Mouse (Mus musculus) urinary bladder, postnatal 4 days (tissue): ENCODE data around the gene Scnn1b.
A peak's percentile ranks its signal among the peaks of the same experiment; 100 is the strongest.

ENCODE experiments used
- DNase-seq, 2 experiments: peaks; one replicate each; pipeline ENCODE4 v3.0.0; 2021 to 2022; ENCODE audit warnings: low spot score in 2 of 2

The Scnn1b gene

GRCm38 (mm10) chr7:121864858-121865585, at the start of gene Scnn1b:
Scnn1b (plus strand) TSS chr7:121865038.
- peak in 1 of 2 experiments; percentile 28 for DNase-seq

- no peak for DNase-seq
Observed at GRCm38 (mm10) chr7:121821632-121822031, 43.2 kb upstream of the Scnn1b start.

GRCm38 (mm10) chr7:121828481-121828880, 36.4 kb upstream of the Scnn1b start:
- no peak for DNase-seq

DNA sequence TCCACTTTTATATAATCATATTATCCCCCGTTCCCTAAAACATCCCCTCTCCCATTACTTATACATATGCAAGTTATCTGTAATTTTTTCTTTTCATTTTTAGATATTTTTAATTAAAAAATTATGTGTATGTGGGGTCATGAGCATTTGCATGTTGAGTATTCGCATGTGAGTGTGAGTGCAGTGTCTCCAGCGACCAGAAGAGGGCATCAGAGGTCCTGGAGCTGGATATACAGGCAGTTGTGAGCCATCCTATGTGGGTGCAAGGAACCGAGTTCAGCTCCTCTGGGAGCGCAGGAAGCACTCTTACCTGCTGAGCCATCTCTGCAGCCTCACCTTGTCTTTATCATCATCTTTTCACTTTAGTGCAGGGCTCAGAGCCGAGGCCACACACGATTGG, 29.4 kb upstream of the Scnn1b start:
- DNase-seq: no peak

DNA sequence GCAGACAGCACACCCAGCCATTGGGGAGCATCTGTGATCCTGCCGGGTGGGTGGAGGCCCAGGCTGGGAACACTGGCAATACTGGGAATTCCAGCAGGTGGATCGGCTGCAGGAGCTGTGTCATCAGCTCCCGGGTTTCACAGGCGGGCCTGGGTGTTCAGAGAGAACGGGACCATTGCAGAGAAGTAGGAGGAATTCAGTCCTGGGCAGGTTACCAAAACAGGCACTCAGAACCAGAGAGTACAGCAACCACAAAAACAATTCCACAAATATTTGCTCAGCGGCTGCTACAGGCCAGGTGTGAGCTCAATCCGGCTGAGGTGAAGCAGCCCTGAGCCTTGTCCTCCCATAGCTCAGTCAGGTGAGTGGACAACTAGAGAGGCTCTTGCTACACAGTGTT, 28.0 kb upstream of the Scnn1b start:
- DNase-seq: no peak

GRCm38 (mm10) chr7:121840810-121841209, 24.0 kb upstream of the Scnn1b start:
- DNase-seq: peak in 1 of 2 experiments; percentile 50

DNA sequence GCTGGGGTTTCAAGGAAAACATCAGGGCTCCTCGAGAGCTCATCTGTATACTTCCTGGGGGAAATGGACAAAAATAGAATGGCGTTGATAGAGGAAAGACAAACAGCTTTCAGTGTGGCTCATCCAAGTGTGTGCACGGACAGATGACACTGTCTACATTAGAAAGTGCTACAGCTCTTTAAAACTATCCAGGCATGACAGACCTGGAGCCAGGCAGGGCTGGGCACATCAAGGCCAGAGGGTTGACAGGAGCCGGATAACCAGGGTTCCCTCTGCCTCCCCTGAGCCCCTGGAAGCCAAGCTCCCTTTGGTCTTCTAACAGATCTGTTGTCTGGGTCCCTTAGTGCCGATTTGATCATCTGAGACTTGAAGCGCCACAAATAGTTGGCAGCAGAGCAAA, 22.6 kb upstream of the Scnn1b start:
- no peak for DNase-seq

DNA sequence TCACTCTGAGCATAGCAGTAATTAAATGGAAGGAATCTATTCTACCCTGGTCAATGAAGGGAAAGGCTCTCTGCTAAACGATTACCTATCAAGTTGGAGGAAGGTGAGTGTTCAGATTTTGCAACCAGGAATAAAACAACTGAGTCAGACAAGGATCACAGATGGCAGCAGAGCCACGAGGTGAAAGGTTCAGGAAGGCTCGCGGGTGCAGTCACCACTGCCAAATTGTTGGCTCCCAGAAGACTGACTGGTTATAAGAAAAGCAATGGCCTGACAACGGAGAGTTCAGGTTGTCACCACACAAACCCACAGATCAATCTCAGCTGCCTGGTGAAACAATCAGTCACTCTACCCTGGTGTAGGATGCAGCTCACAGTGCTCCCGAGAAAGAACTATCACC, 18.9 kb upstream of the Scnn1b start:
- no peak for DNase-seq

- DNase-seq: no peak
Observed at GRCm38 (mm10) chr7:121848537-121849168, 16.2 kb upstream of the Scnn1b start.

DNA sequence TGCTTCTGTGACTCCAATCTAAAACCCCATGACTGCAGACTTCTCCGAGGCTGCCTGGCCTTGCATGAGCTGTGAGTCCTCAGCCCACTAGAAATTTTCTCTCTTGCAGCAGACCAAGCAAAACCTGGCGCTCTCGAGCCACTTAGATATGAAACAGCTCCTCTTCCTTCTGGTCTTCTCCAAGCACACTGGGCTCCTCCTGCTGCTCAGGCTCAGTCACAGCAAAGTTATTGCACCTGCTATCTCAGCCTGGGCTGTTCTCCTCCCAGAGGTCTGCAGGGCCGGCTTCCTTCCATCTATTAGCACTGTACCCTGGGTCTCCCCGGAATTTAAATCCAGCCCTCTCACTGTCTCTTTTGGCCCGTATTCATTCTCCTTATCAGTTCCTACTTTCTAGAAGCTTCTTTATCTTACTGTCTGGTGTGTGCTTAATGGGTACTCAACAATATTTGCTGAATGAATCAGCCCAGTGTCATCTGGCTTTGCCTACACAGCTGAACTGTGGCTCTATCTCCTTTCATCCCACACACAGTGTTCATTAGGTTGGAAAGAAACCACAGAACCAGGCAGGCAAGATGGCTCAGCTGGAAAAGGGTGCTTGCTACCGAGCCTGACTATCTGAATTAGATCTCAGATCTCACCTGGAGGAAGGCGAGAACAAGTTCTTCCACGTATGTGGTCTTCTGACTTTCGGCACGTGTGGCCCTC, 7.5 kb upstream of the Scnn1b start:
- DNase-seq: peak in 1 of 2 experiments; percentile 59

DNA sequence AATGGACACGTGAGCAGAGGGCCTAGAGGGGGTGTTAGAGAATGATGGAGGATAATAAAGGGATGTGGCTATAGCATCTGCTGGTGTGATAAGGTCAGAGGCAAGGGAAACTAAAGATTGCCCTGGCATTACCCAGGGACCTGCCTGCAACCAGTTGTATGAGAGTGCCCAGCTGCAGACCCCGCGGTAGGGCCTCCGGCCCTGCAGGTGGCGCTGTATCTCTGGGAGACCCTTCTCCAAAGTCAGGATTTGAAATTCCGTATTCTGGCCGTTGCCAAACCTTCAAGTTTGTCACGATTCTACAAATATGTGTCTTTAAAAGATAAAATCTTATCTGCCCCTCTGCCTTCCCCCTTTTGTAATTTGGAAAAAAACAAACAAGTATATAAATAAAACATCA, 5.9 kb upstream of the Scnn1b start:
- no peak for DNase-seq

DNA sequence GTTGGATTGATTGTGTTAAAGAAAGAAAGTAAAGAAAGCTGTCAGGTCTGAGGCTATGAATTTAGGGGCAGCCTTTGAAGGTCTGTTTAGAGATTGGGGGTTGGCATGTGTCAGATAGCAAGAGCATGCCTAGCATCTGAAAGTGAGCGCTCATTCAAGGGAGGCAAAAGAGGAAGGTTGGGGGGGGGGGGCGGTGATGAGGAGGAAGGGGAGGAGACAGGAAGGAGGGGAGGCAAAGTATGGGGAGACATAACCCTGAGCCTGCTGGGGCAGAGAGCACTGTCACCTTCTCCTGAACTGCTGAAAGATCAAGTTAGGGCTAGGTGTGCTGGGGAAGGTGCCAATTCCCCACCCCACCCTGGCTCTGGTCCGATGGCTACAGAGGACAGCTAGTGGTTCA, 6.8 kb downstream of the Scnn1b start:
- no peak for DNase-seq

- no peak for DNase-seq
Observed at GRCm38 (mm10) chr7:121873998-121874397, 9.2 kb downstream of the Scnn1b start.

DNA sequence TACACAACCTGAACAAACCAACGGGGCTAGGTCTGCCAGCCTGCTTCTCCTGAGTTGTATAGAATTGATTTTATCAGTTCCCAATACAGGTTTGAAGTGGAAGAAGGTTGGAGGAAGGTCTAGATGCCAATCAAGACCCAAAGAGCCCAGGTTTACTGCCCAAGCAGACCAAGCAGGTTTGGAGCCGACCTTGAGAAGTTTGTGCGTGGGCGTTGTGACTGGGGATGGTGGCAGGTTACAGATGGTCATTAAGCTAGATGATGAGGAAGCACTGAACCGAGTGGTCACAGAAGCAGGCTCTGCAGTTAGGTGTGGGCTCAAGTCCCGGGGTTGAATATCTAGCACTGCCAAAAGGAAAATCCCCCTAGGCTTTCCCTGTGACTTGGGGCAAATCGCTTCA, 9.9 kb downstream of the Scnn1b start:
- no peak for DNase-seq

GRCm38 (mm10) chr7:121880246-121880645, 15.4 kb downstream of the Scnn1b start:
- no peak for DNase-seq

- no peak for DNase-seq
Observed at GRCm38 (mm10) chr7:121890636-121891360, 26.0 kb downstream of the Scnn1b start.

DNA sequence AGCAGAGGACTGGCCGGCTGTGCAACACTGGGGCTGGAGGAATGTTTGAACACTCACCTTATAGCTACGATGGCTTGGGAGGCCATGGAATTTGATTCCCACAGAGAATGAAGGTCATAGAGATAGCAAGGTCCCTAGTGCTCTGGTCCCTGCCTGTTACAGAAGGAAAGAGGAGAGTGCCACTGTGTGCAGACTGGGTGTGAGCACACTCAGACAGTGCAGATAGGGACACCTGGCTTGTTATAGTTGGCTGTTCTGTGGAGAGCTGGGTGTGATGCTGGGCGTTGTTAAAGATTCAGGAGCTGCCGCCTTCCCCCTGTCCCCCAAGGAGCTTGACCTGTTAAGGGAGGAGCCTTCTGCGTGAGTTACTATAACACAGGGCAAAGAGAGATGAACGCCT, 31.9 kb downstream of the Scnn1b start:
- DNase-seq: no peak

GRCm38 (mm10) chr7:121899311-121899710, 34.5 kb downstream of the Scnn1b start:
- DNase-seq: no peak

GRCm38 (mm10) chr7:121899940-121900339, 35.1 kb downstream of the Scnn1b start:
- DNase-seq: no peak

DNA sequence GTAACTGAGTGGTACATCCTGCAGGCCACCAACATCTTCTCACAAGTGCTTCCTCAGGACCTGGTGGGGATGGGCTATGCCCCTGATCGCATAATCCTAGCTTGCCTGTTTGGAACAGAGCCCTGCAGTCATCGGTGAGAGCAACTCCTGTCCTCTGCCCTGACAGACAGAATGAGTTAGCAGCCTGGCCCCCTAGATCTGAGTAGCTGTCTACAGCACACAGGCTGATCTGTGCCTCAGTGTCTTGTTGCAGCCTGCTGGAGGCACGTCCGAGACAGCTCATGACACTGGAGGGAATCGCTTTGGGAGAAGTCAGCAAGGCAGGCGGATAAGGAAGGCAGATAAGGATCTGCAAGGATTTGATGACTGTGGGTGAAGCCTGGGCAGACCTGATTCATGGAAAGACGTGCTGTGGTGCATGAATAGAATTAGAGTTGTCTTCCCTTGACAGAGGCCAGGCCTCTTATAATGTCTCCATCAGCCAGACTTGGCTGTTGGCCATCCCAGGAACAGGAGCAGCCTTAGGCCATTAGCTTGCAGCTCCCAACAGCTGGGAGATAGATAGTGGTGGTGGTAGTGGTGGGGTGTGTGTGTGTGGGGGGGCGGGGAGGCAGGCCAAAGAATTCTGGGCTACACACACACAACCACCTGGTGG, 38.0 kb downstream of the Scnn1b start:
- DNase-seq: no peak

GRCm38 (mm10) chr7:121906879-121907278, 42.0 kb downstream of the Scnn1b start:
- no peak for DNase-seq

- DNase-seq: no peak
Observed at GRCm38 (mm10) chr7:121912250-121912649, 47.4 kb downstream of the Scnn1b start.
